Mouse (Mus musculus): ENCODE results near the gene Slc46a1. TPM values are rescaled to one million over a fixed set of nuclear protein-coding genes. Genes with fewer than 3 reads are reported as not detected.

Slc46a1 gene
- total RNA-seq, 2 experiments from 2014 or later = not detected

- ATAC-seq (replicated peaks; ENCODE audit: low FRiP score, poor library complexity, severe bottlenecking) = no peak
Measured at GRCm38 (mm10) chr11:78453675-78454074, 11.8 kb upstream of the Slc46a1 start.

DNA sequence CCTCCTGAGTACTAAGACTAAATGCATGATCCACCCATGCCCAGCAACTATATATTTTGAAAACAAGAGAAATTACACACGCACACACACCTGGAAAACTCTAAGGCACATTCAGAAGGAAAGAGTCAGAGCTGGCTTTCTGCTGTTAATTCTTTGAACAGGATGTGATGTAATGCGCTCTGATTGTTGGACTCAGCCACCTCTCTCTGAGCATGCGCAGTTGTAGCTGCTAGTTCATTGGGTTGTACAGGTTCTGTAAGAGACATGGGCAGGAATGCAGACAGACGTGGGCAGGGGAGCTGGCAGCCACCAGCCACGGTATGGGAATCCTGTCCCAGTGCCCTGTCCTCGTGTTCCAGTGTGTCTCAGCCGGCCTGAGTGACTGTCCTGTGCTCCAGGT, 11.2 kb upstream of the Slc46a1 start:
- no peak for ATAC-seq (replicated peaks; ENCODE audit: low FRiP score, poor library complexity, severe bottlenecking)

DNA sequence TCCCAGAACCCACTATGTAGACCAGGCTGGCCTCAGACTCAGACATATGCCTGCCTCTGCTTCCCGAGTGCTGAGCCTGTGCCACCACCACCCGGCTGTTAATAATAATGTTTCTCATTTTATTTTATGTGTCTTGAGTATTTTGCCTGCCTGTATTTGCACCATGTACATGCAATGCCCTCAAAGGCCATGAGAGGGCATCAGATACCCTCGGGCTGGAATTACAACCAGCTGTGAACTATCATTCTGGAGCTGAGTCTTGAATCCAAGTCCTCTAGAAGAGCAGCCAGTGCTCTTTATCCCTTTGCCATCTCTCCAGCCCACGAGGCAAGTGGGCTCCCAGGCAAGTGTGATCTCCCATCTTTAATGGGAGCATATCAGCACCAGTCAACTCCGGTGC, 10.2 kb upstream of the Slc46a1 start:
- no peak for ATAC-seq (replicated peaks; ENCODE audit: low FRiP score, poor library complexity, severe bottlenecking)

GRCm38 (mm10) chr11:78458740-78459139, 6.8 kb upstream of the Slc46a1 start:
- no peak for ATAC-seq (replicated peaks; ENCODE audit: low FRiP score, poor library complexity, severe bottlenecking)

- ATAC-seq (replicated peaks; ENCODE audit: low FRiP score, poor library complexity, severe bottlenecking) = no peak
Measured at GRCm38 (mm10) chr11:78461894-78462293, 3.6 kb upstream of the Slc46a1 start.

- no peak for ATAC-seq (replicated peaks; ENCODE audit: low FRiP score, poor library complexity, severe bottlenecking)
Measured at GRCm38 (mm10) chr11:78462669-78463068, 2.8 kb upstream of the Slc46a1 start.

GRCm38 (mm10) chr11:78463286-78464036, 2.0 kb upstream of the Slc46a1 start:
- ATAC-seq (replicated peaks; ENCODE audit: low FRiP score, poor library complexity, severe bottlenecking) = peak; percentile 56; the same call in 1 of the 2 replicates

GRCm38 (mm10) chr11:78465116-78465515, 381 bp upstream of the Slc46a1 start:
- no peak for ATAC-seq (replicated peaks; ENCODE audit: low FRiP score, poor library complexity, severe bottlenecking)

DNA sequence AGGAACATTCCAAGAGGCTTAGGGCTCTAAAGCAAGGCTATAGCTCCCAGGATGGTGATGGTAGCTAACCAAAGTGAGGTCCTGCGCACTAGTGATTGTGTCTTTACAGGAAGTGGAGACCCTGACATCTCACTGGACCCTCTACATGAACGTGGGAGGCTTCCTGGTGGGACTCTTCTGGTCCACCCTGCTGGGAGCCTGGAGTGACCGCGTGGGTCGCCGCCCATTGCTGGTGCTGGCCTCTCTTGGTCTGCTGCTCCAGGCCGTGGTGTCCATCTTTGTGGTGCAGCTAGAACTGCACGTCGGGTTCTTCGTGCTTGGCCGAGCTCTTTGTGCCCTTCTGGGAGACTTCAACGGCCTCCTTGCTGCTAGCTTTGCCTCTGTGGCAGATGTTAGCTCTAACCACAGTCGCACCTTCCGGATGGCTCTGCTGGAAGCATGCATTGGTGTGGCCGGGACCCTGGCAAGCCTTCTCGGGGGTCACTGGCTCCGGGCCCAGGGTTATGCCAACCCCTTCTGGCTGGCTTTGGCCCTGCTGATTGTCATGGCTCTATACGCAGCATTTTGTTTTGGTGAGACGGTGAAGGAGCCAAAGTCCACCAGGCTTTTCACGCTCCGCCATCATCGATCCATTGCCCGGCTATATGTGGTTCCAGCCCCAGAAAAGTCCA, 880 bp downstream of the Slc46a1 start:
- no peak for ATAC-seq (replicated peaks; ENCODE audit: low FRiP score, poor library complexity, severe bottlenecking)

DNA sequence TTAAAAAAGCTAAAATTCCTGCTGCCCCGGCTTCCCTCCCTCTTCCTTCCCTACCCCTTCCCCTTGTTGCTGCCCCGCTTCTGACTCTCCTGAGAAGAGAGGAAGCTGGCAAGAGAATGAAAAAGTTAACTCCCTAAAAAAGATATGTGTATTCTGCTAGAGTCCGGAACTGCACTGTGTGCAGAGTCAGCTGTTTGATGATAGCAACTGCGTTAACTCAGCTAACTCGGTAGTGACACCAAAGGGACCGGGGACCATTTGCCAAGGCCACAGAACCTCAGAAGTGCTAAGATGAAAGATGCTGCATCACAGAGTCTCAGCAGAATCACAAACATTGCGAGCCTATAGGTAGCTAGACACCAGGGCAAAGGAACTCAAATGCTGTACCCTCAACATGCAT, 2.0 kb downstream of the Slc46a1 start:
- no peak for ATAC-seq (replicated peaks; ENCODE audit: low FRiP score, poor library complexity, severe bottlenecking)

- ATAC-seq (replicated peaks; ENCODE audit: low FRiP score, poor library complexity, severe bottlenecking) = no peak
Measured at GRCm38 (mm10) chr11:78467932-78468331, 2.4 kb downstream of the Slc46a1 start.

DNA sequence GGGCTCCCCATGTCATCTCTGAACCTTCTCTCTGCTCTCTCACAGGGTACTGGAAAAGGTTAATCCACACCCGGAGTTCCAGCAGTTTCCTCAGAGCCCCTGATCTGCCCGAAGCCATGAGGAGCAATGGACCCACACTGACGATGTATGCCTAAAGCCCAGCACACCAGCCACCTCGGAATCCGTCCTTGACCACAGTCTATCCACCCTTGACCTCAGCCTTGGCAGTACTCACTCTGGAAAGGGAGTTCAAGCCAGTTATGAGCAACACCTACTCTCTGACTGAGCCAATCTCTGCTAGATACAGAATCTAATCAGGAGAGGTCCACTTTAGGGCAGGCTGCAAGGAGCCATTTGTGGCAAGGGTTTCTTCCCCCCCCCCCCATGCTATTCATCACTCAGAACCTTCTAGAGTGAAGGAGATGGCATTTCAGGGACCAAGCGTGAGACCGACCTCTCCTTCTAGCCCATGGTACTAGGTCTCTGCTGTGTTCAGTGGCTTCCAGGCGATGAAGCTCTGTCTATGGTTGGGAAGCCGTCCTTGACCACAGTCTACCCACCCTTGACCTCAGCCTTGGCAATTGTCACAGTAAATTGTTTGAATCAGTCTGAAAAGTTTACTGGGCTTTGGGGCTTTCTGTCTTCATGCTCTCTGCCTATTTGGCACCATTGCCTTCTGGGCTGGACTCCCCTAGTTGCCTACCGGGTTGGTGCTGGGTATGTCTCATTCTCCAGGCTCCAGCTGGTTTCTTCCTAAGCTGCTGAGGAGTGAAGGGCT, 6.0 kb downstream of the Slc46a1 start:
- ATAC-seq (replicated peaks; ENCODE audit: low FRiP score, poor library complexity, severe bottlenecking) = no peak

DNA sequence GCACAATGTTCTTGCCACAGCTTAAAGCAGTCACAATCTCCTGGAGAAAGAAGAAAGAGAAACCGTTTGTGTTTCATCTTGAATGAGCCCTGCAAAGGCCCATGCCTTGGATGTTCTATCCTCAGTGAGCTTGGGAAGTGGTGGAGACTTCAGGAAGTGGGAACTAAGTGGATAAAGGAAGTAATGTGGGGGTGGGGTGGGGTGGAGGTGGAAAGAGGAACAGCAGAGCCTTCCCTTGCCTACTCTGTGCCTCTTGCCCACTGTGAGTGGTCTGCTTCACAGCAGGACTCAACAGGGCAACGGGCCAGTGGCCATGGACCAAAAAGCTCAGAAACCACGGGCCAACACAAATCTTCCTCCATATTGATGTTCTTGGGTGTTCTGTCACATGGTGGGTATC, 9.8 kb downstream of the Slc46a1 start:
- ATAC-seq (replicated peaks; ENCODE audit: low FRiP score, poor library complexity, severe bottlenecking) = no peak

DNA sequence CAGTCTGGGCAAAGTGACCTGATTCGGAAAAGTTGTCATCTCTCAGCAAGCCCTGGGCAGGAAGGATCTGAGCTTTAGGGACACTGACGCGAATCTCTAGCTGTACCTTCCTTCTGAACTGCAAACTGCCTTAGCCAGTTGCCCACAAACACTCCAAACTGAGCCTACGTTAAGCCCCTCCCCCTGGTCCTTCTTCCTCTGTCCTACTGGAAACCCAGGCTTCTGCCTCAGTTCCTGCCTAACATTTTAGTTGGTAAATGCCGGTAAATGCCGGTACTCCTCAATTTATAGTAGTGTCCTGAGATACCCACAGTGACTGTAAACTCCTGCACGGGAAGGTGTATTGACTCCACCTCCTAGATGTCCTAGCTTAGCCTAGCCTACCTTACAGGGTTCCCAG, 18.1 kb downstream of the Slc46a1 start:
- ATAC-seq (replicated peaks; ENCODE audit: low FRiP score, poor library complexity, severe bottlenecking) = no peak

DNA sequence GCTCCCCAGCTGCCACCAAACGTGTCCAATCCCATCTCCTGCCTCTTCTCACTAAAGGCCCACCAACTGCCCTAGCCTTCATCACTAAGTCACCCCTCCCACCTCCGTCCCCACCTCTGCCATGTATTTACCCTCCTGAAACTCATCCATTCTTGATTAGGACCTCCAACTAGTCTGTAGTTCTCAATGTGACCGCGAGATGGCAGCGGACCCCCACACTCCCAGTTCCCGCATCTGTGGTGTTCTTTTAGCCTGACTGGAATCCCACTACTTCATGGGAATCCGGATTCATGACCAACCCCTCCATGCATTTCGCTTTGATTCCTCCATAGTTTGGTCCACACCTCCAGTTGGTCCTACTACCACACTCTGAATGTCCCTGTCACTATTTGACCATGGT, 22.7 kb downstream of the Slc46a1 start:
- ATAC-seq (replicated peaks; ENCODE audit: low FRiP score, poor library complexity, severe bottlenecking) = no peak

DNA sequence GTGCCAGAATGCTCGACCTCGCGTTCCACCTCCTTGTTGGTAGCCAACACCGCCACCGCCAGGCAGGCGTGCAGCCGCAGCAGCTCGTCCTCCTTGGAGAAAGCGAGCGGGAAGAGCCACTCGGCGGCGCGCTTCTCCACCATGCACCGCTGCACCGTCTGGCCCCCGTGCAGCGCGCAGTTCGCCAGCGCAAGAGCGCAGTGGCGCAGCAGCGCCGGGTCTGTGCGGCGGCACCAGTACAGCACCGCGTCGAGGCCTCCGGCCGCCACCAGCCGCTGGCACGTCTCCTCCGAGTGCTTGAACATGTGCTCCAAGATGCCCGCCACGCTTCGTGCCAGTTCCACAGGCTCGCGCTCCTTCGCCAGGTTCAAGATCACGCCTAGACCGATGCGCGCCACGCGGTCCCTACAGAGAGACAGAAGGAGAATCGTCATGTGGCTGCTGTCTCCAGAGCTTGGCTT, 25.3 kb downstream of the Slc46a1 start:
- ATAC-seq (replicated peaks; ENCODE audit: low FRiP score, poor library complexity, severe bottlenecking) = no peak

DNA sequence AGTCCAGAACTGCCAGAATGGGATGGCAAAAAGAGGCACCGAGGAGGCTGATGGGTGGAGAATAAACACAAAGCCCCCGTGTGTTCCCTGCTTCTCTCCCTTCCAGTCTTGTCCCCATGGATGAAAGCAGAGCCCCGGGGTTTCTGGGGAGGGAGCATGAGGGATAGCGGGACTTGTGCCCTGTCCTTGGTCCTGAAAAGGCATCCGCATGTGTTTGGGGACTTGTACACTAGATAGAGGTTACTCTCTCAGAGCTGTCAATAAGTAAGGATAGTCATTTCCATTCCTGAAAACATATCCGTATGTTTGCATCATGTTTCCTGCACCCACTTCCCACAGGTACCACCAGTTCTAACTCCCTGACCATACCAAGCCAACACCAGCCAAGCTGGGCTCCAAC, 30.4 kb downstream of the Slc46a1 start:
- ATAC-seq (replicated peaks; ENCODE audit: low FRiP score, poor library complexity, severe bottlenecking) = no peak

DNA sequence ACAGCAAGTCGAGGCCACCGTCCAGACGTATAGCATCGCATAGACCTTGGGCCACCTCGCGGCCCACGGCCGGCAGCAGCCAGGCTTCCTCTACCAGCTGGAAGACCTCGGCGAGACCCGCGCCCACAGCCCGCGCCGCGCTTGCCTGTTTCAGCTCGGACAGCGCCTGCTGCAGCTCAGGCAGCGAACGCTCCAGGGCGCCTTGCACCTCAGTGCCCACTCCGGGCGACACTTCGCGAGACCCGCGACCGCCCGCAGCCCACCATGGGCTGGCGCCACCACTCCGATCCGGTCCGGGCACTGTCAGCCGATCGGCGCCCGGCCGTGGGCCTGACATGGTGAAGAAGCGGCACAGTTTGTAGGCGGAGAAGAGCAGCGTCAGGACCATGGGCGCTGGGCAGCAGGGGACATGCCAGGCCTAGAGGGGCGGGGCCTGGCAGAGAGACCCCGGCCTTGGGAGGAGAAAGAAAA, 31.6 kb downstream of the Slc46a1 start:
- no peak for ATAC-seq (replicated peaks; ENCODE audit: low FRiP score, poor library complexity, severe bottlenecking)

DNA sequence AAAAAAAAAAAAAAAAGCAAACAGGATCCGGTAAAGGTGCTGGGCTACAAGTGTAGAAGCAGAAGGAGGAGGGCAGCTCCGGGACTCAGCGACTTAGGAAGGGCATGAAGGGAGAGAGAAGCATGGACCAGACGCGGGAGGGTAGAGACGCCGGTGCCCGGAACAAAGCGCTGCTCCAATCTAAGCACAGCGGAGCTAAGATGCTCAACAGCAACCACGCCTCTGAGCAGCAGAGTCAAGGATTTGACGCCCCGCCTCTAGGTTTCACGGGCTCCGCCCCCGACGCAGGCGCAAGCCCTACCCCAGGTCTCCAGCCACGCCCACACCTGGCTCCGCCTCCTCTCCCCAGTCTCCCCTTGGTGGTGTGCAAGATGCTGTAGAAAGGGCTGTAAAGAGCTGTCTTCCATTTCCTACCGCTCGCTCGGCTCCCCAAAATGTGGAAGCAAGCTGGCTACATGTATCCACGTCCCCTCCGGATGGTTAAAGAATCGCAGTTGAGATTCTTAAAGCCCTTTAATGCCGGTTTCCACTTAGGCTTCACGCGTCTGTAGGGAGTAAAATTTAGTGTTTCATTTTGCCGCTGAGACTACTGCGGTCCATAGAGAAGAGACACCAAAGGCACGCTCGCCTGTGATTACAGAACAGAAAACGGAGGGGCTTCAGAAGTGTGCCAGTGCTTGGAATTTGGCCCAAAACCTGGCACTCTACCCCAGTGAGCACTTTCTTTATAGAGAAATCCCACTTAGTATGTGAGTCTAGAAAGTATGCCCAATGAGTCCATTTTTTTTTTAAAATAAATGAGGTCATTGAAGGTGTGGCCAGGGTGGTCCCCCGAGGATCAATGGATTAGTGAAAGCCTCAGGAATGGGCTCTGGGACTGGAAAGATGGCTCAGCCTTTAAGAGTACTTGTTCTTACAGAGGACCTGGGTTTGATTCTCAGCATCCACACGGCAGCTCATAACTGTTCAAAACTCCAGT, 32.3 kb downstream of the Slc46a1 start, which contains the start of gene Sarm1:
TSS of gene Sarm1 (minus strand) at position 211 of the 979 bp plus-strand sequence.
- peak; percentile 95 for ATAC-seq (replicated peaks; ENCODE audit: low FRiP score, poor library complexity, severe bottlenecking)
